Mouse (Mus musculus): ENCODE results near the gene Fat1. TPM values are rescaled to one million over a fixed set of nuclear protein-coding genes. Genes with fewer than 3 reads are reported as not detected.

Gene Fat1
- 27.4 and 30.4 TPM in 2 replicates for polyA plus RNA-seq (2015; fragmentation: Nextera tagmentation; extraction: Ambion mirVana)

DNA sequence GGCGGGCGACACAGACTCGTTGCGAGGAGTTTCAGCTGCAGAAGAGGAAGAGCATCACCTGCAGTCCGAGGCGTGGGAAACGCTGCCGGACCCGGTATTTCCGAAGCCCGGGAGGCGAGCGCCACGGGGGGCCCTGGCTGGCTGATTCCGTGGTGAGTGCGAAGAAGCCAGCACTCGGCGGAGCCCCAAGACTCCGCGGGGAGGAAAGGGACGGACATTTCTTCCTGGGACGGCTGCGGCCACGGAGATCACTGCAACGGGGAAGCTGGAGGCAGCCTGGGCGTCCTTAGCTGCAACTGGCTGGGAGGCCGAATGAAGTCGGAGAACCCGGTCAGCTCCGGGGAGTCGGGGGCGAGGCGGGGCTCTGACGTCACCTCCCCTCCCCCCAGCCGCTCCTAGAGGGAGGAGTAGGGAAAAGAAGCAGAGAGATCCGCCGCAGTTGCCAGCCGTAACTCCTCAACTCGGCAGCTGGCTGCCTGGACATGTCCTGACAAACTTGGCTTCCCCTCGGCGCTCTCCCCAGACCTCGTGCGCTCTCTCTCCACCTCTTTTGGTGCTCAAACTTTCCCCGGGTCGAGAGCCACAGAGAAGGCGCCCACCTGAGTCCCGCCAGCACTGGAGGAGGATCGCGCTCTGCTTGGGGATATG, at the start of gene Fat1:
Gene Fat1, plus strand, starts transcription at position 598 of the 648 bp plus-strand sequence.
- peak; percentile 80 for ATAC-seq (ENCODE audit: insufficient number of reproducible peaks, low FRiP score, low TSS enrichment, low read depth)
- Histone ChIP-seq H3K27me3 (no peaks in the 10 kb centered on the region), H3K36me3 (no peaks in the 10 kb centered on the region), H3K9me3 (no peaks in the 10 kb centered on the region), H3K4me3 (peak within 1 kb of the TSS; percentile 81), H3K27ac (peak within 1 kb of the TSS; percentile 94), H3K4me1 (peaks cover 6% of the 10 kb centered on the region; the same call in 1 of the 2 replicates), H3K9ac (peak within 1 kb of the TSS; percentile 58), H3K4me2 (peak within 1 kb of the TSS; percentile 74)
- WGBS: under 1% methylated on average over 44 of the region's 49 CpGs

DNA sequence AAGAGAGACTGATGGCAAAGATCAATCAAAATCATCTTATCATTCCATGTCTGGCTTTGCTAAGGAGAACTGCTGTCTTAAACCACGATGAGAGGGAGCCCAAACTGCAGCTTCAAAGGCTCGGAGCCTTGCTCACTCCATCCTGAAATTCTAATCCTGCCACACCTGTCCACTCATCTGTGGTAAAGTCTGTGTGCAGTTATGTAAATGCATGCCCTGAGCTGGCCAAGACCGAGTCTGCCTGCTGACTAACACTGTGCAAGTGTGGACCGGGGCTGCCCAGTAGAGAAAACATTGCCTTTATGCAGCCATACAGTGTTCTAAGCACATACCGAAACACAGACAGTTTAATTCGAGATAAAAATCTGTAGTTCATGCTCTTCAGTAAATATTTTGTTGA, 40.6 kb upstream of the Fat1 start:
- no peak overlapping the region for H3K4me2 ChIP-seq
- no peak overlapping the region for H3K9ac ChIP-seq
- ATAC-seq (ENCODE audit: insufficient number of reproducible peaks, low FRiP score, low TSS enrichment, low read depth): no peak
- peaks cover 5% of the 10 kb centered on the region; the same call in 1 of the 2 replicates for H3K4me1 ChIP-seq
- no peaks in the 10 kb centered on the region for H3K9me3 ChIP-seq
- H3K4me3 ChIP-seq: no peak overlapping the region
- 66% methylated on average over 6 of the region's 6 CpGs for WGBS
- no peaks in the 10 kb centered on the region for H3K36me3 ChIP-seq
- H3K27me3 ChIP-seq: no peaks in the 10 kb centered on the region
- H3K27ac ChIP-seq: no peak overlapping the region

DNA sequence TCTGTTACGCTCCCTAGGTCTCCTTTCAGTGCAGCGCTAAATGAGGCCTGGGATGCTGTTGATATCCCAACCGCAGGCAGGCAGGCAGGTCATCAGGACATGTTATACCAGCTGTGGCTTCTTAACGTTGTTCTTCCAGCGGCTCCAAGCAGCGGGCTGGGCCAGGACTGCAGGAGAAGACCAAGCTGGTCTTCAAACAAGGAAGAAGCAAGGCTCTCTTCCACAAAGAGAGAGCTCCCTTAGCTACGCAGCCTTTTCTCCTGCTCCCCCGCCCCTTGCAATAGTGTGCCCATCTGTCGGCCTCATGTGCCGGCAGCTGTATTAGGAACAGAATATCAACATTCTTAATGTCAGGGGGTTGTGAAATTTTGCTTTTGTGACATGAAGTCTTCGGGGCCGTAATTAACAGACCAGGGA, 35.7 kb upstream of the Fat1 start:
- H3K27ac ChIP-seq: no peak overlapping the region
- WGBS: 35% methylated on average over 12 of the region's 12 CpGs
- peaks cover 5% of the 10 kb centered on the region; the same call in 1 of the 2 replicates for H3K4me1 ChIP-seq
- no peak overlapping the region for H3K4me3 ChIP-seq
- 0 out of 2 replicates have a peak overlapping the region, but pooled peaks have one; percentile 21 for H3K4me2 ChIP-seq
- no peak overlapping the region for H3K9ac ChIP-seq
- H3K9me3 ChIP-seq: no peaks in the 10 kb centered on the region
- ATAC-seq (ENCODE audit: insufficient number of reproducible peaks, low FRiP score, low TSS enrichment, low read depth): no peak
- no peaks in the 10 kb centered on the region for H3K36me3 ChIP-seq
- H3K27me3 ChIP-seq: no peaks in the 10 kb centered on the region

DNA sequence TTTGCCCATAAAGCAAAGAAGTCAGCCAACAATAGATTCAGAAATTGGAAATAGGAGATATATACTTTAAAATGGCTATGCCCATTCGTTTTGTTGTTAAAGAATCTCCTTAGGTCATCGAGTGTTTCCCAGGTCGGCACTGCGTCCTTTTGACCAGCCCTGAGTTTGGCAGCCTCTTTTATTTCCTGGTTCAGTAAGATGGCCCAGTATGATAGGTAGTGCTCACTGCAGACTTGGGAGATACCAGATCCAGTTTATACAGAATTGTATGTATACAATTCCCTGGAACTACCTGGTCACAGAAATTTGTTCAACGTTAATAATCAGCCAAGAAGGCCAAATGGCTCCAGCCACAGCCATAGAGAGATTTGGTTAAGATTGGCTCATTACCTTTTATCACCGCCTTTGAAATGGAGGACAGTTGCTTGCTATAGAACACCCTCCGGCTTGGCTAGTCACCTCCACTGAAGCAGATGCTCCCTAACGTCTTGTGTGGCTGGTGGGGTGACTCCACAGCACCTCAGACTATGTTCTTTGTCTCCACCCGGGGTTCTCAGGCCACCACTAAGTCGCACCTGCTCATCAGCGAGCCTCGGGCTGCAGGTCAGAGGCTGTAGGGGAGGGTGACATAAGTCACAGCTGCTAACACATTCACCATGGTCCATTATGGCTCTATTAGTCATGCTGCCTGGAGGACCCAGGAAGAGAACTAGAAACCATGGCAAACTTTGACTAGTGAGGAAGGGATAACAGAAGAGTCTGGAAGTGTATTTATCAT, 23.9 kb upstream of the Fat1 start:
- Histone ChIP-seq H3K9me3 (no peaks in the 10 kb centered on the region), H3K4me1 (no peaks in the 10 kb centered on the region), H3K4me2 (no peak overlapping the region), H3K27me3 (no peaks in the 10 kb centered on the region), H3K9ac (no peak overlapping the region), H3K36me3 (no peaks in the 10 kb centered on the region), H3K27ac (no peak overlapping the region), H3K4me3 (no peak overlapping the region)
- no peak for ATAC-seq (ENCODE audit: insufficient number of reproducible peaks, low FRiP score, low TSS enrichment, low read depth)
- WGBS: 76% methylated on average over 12 of the region's 12 CpGs

DNA sequence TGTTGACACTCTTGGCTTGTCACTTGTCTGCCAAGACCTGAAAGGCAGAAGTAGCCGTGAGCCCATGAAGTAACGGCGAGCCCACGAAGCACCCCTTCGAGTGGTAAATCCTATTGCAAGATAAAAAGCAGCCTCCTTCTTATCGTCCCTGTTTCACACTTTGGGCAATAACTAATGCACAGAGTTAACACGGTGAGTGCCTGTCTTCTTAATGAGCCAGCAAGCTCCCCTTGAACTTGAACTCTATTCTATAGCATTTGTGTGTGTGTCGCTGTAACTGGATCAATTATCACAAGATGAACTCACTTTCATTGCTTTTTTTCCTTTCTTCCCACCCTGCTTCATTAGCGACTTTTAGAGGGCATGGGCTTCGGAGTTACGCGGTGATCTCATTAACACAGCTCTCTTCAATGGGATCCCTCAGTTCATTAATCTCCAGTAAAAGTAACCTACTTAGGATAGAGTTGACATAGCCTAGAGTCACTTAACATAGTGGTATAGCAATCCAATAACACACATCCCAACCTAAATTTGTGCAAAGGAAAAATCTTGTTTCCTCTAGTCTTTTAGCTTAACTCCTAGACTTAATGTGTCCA, 15.7 kb upstream of the Fat1 start:
- H3K4me3 ChIP-seq: no peak overlapping the region
- no peak overlapping the region for H3K4me2 ChIP-seq
- H3K27me3 ChIP-seq: no peaks in the 10 kb centered on the region
- no peaks in the 10 kb centered on the region for H3K36me3 ChIP-seq
- H3K27ac ChIP-seq: no peak overlapping the region
- no peaks in the 10 kb centered on the region for H3K4me1 ChIP-seq
- no peak overlapping the region for H3K9ac ChIP-seq
- no peaks in the 10 kb centered on the region for H3K9me3 ChIP-seq
- 76% methylated on average over 12 of the region's 12 CpGs for WGBS
- ATAC-seq (ENCODE audit: insufficient number of reproducible peaks, low FRiP score, low TSS enrichment, low read depth): no peak

DNA sequence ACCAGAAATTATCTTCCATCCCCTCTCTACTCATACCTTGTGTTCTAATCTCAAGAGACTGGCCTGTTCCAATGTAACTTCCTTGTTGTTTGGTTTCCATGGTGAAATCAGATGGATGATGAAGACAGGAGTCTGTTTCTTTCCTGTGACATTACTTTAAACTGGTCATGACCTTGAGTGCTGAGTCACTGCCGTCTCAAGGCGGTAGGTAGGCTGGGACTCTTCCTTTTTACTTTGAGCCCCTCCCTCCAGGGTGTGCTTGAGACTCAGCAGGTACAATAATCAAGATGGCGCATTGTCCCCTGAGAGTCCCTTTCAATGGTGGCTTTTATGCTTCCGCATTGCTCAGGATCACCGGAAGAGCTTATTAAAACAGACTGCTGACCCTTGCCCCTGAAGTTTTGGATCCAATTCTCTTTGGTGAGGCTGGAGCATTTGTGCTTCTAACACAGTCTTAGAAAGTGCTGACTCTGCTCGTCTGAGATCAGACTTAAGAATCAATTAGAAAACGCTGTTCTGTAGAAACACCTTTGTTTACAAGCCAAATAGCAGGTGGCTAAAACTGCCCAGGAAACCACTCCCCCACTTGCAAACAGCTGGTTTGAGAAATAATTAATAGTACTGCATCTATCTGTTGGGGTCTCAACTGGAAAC, 14.7 kb upstream of the Fat1 start:
- H3K9ac ChIP-seq: no peak overlapping the region

DNA sequence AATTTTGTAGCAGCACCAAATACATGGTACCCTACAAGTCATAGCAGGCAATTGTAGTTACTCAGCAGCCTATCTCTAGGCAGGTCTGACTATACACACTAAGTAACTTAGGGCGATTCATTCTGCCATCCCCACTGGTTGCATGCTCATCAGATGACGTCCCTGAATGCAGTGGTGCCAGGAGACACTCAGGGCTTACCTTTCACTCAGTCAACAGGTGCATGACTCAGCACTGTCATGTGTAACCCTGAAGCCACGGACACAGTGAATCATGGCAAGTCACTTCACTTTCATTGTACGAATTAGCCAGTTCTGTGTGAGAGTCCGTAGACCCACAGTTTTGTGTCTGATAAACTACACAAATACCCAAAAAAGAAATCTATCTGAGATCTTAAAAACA, 10.3 kb upstream of the Fat1 start:
- no peak overlapping the region for H3K9ac ChIP-seq
- H3K36me3 ChIP-seq: no peaks in the 10 kb centered on the region
- no peaks in the 10 kb centered on the region for H3K4me1 ChIP-seq
- no peak overlapping the region for H3K27ac ChIP-seq
- WGBS: 86% methylated on average over 5 of the region's 5 CpGs
- no peak for ATAC-seq (ENCODE audit: insufficient number of reproducible peaks, low FRiP score, low TSS enrichment, low read depth)
- no peaks in the 10 kb centered on the region for H3K27me3 ChIP-seq
- H3K4me2 ChIP-seq: no peak overlapping the region
- H3K9me3 ChIP-seq: peaks cover 7% of the 10 kb centered on the region
- H3K4me3 ChIP-seq: no peak overlapping the region

More for the DNA sequence above, 14.7 kb upstream of the Fat1 start:
- 50% methylated on average over 7 of the region's 7 CpGs for WGBS
- Histone ChIP-seq H3K27me3 (no peaks in the 10 kb centered on the region), H3K4me3 (no peak overlapping the region), H3K36me3 (no peaks in the 10 kb centered on the region), H3K27ac (no peak overlapping the region), H3K4me2 (no peak overlapping the region), H3K9me3 (no peaks in the 10 kb centered on the region), H3K4me1 (no peaks in the 10 kb centered on the region)
- no peak for ATAC-seq (ENCODE audit: insufficient number of reproducible peaks, low FRiP score, low TSS enrichment, low read depth)

DNA sequence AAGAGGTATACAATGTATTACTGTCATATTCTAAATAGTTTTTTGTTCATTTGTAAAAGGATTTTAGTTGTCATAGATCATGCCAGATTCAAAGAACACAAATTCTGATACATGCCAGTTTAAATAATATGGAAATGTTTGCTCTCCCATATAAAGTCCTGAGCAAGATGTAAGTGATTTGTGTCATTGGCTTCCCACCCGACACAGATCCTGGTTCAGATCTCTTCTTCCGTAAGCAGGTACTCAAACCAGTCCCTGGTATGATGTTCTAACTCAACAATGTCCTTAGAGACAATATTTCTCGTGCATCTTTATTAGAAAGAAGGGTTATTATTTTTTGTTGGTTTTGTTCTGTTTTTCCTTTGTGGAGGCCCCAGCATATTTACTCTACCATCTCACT, 5.2 kb upstream of the Fat1 start:
- 91% methylated on average over 3 of the region's 3 CpGs for WGBS
- H3K4me3 ChIP-seq: no peak overlapping the region
- H3K36me3 ChIP-seq: no peaks in the 10 kb centered on the region
- no peak overlapping the region for H3K9ac ChIP-seq
- no peak for ATAC-seq (ENCODE audit: insufficient number of reproducible peaks, low FRiP score, low TSS enrichment, low read depth)
- no peak overlapping the region for H3K4me2 ChIP-seq
- H3K27me3 ChIP-seq: no peaks in the 10 kb centered on the region
- H3K27ac ChIP-seq: no peak overlapping the region
- H3K4me1 ChIP-seq: no peaks in the 10 kb centered on the region; the same call in 1 of the 2 replicates
- peaks cover 7% of the 10 kb centered on the region for H3K9me3 ChIP-seq

DNA sequence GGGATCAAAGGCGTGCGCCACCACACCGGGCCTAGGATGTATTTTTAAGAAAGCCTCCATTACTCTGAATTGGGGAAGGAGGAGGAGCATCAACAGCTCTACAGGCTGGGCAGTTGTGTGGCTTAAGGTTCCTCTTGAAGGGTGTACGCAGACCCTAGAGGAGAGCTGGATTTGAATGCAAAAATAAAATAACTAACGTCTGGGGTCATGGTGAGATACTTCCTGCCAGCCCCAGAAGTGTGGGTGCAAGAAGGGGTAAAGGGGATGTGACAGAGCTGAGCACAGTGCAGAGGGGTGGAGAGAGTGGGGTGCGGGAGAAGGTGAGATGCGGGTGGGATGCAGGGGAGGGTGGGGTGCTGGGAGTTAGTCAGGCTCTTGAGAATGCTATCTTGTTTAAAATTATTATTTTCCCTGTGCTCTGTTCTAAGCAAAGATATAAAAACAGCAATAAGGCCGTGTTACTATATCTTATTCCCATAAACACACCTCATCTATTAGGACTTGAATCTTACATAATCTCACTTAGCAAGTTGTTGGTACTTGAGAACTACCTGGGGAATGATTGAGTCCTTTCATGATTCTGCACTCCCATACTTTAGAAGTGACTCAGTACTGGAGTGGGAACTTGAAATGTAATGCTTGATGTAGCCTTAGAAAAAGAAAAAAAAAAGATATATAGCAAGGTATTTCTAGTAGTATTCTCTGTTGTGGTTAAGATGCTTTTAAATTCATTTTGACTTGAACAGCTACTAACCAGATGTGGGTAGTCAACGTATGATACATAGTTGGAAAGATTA, 2.5 kb upstream of the Fat1 start:
- H3K27me3 ChIP-seq: no peaks in the 10 kb centered on the region
- H3K4me2 ChIP-seq: no peak overlapping the region
- no peak overlapping the region for H3K9ac ChIP-seq
- no peak overlapping the region for H3K27ac ChIP-seq
- no peaks in the 10 kb centered on the region for H3K36me3 ChIP-seq
- H3K4me3 ChIP-seq: no peak overlapping the region
- ATAC-seq (ENCODE audit: insufficient number of reproducible peaks, low FRiP score, low TSS enrichment, low read depth): no peak
- H3K4me1 ChIP-seq: no peaks in the 10 kb centered on the region; the same call in 1 of the 2 replicates
- 86% methylated on average over 9 of the region's 9 CpGs for WGBS
- peaks cover 7% of the 10 kb centered on the region for H3K9me3 ChIP-seq

DNA sequence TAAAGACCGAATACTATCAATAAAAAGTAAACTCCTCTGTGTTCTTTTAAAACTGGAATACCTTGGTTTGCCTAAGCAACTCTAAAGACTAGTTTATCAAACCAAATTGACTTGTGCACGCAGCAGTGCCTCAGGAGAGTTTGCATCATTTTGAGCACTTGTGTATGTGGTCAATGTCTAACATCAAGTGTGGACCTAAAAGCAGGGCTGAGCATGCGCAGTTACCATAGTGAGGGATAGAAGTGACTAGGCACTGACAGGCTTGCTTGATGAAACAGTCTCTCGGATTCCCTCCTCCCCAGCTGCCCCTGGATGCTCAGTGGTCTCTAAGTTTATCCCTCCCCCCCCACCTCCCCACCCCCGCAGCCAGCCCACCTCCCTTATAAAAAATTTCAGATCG, 1.8 kb upstream of the Fat1 start:
- Histone ChIP-seq H3K27ac (no peak overlapping the region), H3K4me3 (peak overlapping the region; percentile 81), H3K36me3 (no peaks in the 10 kb centered on the region), H3K4me2 (peak overlapping the region; percentile 74), H3K27me3 (no peaks in the 10 kb centered on the region), H3K4me1 (no peaks in the 10 kb centered on the region; the same call in 1 of the 2 replicates), H3K9ac (no peak overlapping the region), H3K9me3 (peaks cover 7% of the 10 kb centered on the region)
- WGBS: 42% methylated on average over 6 of the region's 6 CpGs
- ATAC-seq (ENCODE audit: insufficient number of reproducible peaks, low FRiP score, low TSS enrichment, low read depth): no peak

DNA sequence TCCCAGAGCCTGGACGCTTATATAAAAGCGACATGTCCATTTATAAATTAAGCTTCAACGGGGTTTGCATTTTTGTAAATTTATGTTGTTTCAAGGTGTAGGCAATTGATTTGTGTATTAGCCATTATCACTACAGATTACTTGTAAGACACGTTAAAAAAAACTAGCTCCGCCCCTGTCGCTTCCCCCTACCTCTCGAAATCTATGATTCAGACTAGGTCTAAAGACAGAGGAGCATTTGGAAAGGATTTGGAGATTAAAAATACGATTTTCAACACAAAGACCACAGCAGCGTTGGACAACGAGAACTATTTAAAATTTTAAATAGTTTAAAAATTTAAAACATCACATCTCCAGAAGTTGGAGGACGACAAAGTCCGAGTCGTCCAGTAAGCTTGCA, 831 bp upstream of the Fat1 start:
- peak overlapping the region; percentile 94 for H3K27ac ChIP-seq
- H3K4me3 ChIP-seq: peak overlapping the region; percentile 81
- ATAC-seq (ENCODE audit: insufficient number of reproducible peaks, low FRiP score, low TSS enrichment, low read depth): no peak
- no peaks in the 10 kb centered on the region for H3K27me3 ChIP-seq
- peaks cover under 1% of the 10 kb centered on the region; the same call in 1 of the 2 replicates for H3K4me1 ChIP-seq
- no peaks in the 10 kb centered on the region for H3K36me3 ChIP-seq
- WGBS: 2% methylated on average over 13 of the region's 13 CpGs
- peak overlapping the region; percentile 74 for H3K4me2 ChIP-seq
- H3K9ac ChIP-seq: peak overlapping the region; percentile 58; the same call in 1 of the 2 replicates
- peaks cover 3% of the 10 kb centered on the region; the same call in 1 of the 2 replicates for H3K9me3 ChIP-seq

Measured in limb, embryonic 15.5 days (tissue).